Mouse (Mus musculus): ENCODE results near the gene Epha1.

The Epha1 gene

DNA sequence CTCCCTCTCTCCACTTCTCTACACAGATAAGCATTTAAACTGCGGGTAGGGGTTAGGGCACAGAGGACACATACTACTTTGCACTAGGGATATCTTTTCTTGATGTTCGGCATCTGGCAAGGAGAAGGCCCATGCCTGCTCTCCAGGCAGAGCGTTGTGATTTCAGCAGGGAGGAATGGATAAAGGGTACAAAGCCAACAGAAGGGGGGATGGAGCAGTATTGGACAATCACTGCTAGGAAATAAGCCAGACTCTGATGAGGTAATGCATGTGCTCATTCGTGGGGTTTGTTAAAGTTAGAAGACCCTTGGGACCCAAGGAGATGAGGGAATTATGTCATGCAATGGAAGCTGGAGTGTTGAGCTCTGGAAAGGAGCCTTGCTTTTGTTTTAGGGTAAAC is 1.6 kb upstream of the Epha1 start:
- no peak for DNase-seq (ENCODE audit: extremely low read depth, low read depth, low spot score)

GRCm38 (mm10) chr6:42373669-42374430 is 782 bp upstream of the Epha1 start:
- no peak for DNase-seq (ENCODE audit: extremely low read depth, low read depth, low spot score)

GRCm38 (mm10) chr6:42372421-42372815 is 650 bp downstream of the Epha1 start:
- DNase-seq (ENCODE audit: extremely low read depth, low read depth, low spot score): no peak

DNA sequence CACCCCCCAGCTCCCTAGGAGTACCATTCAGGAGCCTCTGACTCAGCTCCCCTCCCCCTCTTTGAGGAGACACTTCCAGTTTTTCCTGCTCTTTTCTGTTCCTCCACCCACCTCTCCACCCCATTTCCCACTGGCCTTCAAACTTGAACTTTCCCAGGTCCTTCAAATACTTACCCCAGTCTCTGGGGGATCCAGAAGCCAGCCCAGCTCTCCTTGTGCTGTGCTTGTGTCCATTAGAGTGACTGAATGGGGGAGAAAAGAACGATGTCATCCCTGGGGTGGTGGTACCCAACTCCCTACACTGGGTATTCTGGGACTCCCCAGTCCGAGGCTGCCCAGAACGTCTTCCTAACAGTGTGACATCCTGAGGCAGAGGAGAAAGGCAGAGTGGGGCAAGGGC is 1.1 kb downstream of the Epha1 start:
- no peak for DNase-seq (ENCODE audit: extremely low read depth, low read depth, low spot score)

DNA sequence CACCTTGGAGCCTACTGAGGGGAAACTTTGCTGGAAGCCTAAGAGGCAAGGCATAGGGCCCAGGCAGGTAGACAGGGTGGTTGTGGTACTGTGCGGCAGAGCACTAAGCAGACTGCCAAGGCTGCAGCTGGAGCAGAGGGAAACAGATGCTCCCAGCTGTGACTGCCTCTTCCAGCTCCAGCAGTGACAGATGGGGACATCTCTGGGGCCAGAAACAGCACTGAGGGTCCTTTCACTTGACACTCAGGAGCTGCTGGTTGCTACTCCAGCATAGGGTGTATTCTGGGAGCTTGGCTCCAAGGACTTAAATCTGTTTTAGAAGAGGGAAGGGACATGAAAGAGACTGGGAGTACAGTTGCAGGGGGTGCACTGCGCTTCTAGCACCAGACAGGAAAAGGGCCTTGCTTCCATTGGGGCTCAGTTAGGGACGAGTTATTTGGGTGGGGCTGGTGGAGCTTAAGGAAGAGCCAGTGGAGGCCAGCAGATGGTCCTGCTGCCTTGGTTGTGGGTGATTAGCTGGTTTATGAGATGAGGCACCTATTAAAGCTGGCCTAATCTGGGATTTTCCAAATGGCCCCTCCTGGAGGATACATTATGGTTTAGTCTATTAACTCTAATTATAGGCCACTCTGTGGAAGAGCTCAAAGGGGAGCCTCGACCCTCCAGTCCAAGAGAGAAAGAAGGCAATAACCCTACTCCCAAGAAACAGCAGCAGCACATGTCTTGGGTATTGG is 2.3 kb downstream of the Epha1 start:
- DNase-seq (ENCODE audit: extremely low read depth, low read depth, low spot score): no peak

DNA sequence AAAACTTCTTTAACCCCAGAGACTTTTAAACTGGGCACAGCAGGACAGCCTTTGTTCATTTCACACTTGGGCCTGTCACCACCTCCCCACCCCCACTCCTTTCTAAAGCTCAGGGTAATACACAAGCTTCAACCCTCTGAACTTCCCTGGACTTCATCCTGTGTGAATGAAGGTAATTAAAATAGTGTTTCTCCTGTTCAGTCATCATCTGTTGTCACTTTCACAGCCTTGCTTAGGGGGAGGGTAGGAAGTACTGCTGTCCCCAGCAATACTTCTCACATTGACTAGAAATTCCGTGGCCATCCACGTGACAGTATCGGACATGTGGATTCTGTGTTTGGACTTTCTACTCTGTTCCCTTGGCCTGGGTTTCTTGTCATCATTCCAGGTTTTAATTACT is 3.2 kb downstream of the Epha1 start:
- no peak for DNase-seq (ENCODE audit: extremely low read depth, low read depth, low spot score)

DNA sequence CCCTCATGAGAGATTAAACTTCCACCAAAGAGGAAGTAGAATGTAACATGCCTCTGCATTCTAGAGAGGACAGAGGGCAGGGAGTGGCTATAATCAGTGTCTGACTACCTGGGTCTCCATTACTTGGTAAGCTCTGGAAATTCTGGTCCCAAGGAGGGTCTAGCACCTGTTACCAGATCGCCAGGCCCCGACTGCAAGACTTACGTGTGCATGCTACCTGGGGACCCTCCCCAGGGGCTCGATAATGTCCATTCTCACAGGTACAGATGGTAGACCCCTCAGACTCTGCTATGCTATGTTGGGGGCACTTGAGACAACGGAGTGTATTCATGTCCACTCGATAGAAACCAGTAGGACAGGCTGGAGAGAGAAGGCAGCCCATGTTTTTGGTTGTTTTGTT is 7.9 kb downstream of the Epha1 start:
- no peak for DNase-seq (ENCODE audit: extremely low read depth, low read depth, low spot score)

DNA sequence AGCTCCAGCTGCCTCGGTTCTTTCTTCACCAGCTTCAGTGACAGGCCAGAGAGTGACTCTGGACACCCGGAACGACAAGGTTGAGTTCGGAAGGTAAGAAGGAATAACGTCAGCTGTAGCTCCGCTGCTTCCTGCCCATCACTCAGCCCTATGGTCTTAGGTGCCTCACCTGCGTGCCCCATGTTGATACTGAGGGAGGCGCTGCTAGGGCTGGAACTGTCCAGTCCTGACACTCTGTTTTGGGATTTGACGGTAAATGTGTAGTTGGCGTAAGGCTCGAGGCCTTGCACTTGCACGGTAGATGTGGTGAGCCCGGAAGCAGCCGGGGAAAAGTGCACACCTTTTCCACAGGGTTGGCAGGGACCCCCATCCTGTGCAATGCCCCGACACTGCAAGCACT is 8.5 kb downstream of the Epha1 start:
- DNase-seq (ENCODE audit: extremely low read depth, low read depth, low spot score): no peak

GRCm38 (mm10) chr6:42364066-42364465 is 9.0 kb downstream of the Epha1 start:
- no peak for DNase-seq (ENCODE audit: extremely low read depth, low read depth, low spot score)

DNA sequence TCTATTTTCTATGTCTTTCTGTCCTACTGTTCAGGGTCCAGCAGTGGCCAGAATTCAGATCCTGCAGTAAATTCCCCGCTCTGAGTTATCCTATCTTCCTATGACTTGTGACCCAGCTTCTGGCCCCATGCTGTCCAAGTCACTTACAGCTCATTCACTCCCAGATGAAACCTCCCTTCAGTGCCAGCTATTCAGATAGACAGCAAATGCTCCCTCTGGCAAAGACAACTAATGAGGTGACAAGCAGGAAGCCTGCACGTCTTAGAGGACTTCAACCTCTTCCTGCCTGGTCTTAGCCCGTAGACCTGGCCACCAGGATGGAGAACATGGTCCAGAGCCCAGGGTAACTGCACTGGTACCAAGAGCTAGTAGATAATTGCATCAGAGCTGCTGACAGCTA is 10.1 kb downstream of the Epha1 start:
- DNase-seq (ENCODE audit: extremely low read depth, low read depth, low spot score): no peak

DNA sequence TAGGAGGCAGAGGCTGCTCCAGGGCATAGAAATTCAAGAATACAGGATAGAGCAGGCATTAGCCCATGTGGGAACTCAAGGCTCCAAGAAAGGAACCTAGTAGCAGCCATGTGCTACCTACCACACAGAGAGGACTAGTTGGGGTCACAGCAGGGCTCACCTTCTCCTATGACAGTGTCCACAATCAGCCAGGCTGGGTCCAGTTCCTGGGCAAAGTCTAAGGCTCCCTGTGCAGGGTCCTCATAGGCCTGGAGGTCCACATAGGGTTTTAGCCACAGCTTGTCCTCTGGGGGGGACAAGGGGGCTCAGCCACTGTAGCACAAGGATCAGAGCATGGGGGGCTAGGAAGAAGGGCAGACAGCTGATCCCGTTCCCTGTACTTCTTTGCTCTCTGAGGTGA is 10.6 kb downstream of the Epha1 start:
- no peak for DNase-seq (ENCODE audit: extremely low read depth, low read depth, low spot score)

- no peak for DNase-seq (ENCODE audit: extremely low read depth, low read depth, low spot score)
Measured at GRCm38 (mm10) chr6:42362074-42362473, 11.0 kb downstream of the Epha1 start.

DNA sequence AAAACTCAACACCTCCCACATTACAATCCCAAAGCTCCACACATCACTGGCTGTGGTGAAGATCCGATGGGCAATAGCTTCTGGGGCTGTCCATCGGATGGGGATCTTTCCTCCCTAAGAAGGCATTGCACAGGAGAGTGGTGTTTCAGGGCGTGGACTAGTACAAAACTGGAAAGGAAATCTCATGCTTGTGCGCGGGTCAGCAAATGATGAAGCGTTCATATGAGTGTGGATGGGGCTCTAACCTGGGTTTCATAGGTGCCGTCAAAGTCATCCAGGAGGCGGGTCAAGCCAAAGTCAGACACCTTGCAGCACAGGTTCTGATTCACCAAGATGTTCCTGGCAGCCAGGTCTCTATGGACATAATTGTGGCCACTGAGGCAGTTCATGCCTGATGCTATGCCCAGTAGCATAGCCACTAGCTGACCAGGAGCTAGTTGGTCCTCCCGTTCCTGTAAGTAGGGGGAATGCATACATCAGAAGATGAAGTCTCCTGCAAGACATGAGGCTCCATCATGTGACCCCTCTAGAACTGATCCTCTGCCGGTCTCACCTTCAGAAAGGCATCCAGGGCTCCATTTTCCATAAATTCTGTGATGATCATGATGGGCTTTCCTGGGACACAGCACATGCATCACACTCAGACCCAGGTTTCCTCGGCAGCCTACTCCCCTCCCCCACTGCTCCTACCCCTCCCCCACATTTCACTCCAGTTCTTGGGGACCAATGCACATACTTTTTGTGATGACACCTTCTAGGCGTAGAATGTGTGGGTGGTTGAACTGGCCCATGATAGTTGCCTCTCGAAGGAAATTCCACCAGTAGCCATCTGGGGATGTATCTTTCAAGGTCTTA is 11.8 kb downstream of the Epha1 start:
- DNase-seq (ENCODE audit: extremely low read depth, low read depth, low spot score): no peak

DNA sequence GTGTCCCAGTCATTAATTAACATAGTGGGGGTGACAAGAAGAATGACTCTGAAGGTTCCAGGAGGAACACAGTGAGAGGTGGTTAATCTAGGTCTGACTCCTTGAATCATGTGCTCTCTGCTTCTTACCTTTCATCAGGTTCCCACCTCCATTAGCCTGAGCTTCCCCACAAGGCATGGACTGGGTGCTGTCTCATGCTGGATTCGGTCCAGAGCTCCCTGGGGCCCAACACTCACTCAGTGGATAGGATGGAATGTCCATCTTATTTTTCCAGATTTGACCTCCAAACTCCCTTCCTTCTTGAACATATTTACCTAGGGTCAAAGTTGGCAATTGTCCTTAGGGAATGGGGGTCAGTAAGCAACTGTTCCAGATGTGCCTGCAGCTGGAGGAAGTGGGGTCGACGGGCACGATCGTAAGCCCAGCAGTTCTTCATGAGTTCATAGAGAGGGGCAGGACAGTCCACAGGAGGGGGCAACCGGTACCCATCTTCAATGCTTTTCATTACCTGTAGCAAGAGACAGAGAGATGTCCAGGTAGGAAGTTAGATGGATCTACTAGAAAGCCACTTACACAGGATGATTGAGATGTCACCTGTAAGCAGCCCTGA is 12.7 kb downstream of the Epha1 start:
- DNase-seq (ENCODE audit: extremely low read depth, low read depth, low spot score): no peak

DNA sequence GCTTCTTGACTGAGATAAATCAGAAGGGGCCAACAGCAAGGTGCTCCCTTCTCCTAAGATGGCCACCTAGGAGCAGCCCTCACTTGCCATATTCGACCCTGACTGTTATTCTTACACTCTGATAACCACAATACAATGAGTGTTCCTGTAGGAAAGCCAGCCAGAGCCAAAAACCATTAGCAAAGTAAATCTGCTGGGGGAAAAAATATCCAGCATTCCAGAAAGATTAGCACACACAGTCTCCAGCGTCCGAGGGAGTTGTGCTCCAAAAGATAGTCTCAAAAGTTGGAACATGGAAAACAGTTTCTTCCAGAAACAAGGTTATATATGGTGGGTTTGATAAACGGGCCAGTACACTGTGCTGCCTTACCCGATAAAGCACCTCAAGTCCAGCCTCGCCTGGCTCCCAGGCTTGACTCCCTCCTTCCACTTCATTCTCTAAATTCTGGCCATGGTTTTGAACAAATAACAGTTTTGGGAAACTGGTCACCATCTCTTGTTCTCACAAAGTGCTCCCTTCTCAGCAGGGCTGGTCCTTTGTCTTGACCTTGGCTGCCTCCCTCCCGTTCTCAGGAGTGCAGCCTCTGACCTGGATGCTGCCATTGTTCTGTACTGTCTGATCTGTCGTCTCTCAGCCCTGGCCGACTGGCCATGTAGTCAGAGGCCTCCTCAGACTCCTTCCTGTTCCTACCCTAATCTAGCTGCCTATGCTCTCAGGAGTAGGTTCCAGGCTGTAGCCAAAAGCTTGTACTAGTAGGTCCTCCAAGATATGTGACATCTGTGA is 13.5 kb downstream of the Epha1 start:
- DNase-seq (ENCODE audit: extremely low read depth, low read depth, low spot score): no peak

GRCm38 (mm10) chr6:42358901-42359300 is 14.2 kb downstream of the Epha1 start:
- no peak for DNase-seq (ENCODE audit: extremely low read depth, low read depth, low spot score)

GRCm38 (mm10) chr6:42357901-42358300 is 15.2 kb downstream of the Epha1 start:
- DNase-seq (ENCODE audit: extremely low read depth, low read depth, low spot score): no peak

DNA sequence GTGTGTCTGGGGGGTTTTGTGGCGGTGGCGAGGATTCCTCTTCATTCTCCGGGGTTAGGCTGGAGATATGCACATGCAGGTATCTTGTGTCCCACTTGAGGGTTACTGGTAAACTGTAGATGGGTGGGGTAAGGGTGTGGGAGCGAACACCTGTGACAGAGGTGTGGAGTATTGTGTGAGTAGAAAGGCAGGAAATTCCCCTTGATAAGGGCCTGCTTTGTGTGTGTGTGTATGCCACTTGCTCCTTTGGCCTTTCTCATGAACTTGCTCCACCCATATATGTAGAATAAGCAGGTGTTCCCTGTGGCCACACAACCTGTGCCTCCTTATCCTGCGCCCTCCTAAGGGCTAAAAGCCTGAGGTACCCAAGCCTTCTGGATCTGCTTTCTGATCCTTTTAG is 16.2 kb downstream of the Epha1 start:
- DNase-seq (ENCODE audit: extremely low read depth, low read depth, low spot score): no peak

DNA sequence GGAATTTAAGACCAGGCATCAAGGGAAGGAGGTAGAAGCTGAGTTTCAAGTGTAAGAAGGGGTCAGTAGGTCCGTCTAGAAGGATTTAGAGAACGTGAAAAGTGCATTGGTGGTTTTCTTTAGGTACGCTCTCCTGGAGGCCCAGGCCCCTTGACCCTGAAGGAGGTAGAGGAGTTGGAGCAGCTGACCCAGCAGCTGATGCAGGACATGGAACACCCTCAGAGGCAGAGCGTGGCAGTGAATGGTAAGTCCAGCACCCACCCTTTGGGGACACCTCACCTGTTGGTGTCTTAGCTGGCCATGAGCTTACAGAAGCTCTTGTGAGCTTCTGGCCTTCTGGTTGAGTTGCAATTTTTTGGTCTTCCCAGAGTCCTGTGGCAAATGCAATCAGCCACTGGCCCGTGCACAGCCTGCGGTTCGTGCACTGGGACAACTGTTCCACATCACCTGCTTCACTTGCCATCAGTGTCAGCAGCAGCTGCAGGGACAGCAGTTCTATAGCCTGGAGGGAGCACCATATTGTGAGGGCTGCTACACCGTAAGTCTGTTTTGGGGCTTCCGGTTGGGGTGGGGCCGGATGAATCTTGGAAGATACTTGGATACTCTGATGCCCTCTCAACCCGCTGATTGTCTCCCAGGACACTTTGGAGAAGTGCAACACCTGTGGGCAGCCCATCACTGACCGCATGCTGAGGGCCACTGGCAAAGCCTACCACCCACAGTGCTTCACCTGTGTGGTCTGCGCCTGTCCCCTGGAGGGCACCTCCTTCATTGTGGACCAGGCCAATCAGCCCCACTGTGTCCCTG is 17.1 kb downstream of the Epha1 start:
- no peak for DNase-seq (ENCODE audit: extremely low read depth, low read depth, low spot score)

- DNase-seq (ENCODE audit: extremely low read depth, low read depth, low spot score): no peak
Measured at GRCm38 (mm10) chr6:42355366-42355765, 17.7 kb downstream of the Epha1 start.

Data from fat pad, adult 2 months (tissue).